Mouse (Mus musculus): Measurements from ENCODE around the gene Patz1. TPM values are rescaled to one million over a fixed set of nuclear protein-coding genes. Genes with fewer than 3 reads are reported as not detected.

Patz1 gene
- polyA plus RNA-seq, 1 experiment = 29.6 TPM

- Histone ChIP-seq H3K36me3 (ENCODE audit: control insufficient read depth, insufficient read depth) (peaks cover 38% of the 10 kb centered on the region), H3K79me2 (ENCODE audit: control insufficient read depth, insufficient read depth) (peaks cover 58% of the 10 kb centered on the region), H3K27me3 (ENCODE audit: control insufficient read depth, insufficient read depth, insufficient read length) (no peaks in the 10 kb centered on the region), H3ac (ENCODE audit: control insufficient read depth, insufficient read length, low read depth) (peak overlapping the region; percentile 84), H3K4me3 (ENCODE audit: insufficient read depth, poor library complexity, severe bottlenecking) (peak overlapping the region; percentile 96), H3K79me3 (ENCODE audit: low read depth) (peaks cover 32% of the 10 kb centered on the region)
- TF ChIP-seq MYOG (IDR thresholded peaks at IDR 0.05; ENCODE audit: control insufficient read depth, extremely low read depth, insufficient read length) (no peak), CTCF (IDR thresholded peaks at IDR 0.05; ENCODE audit: control insufficient read depth, insufficient read depth, insufficient read length) (no peak), MYOD1 (IDR thresholded peaks at IDR 0.05; ENCODE audit: control insufficient read depth, insufficient read length, low read depth) (no peak), FOSL1 (IDR thresholded peaks at IDR 0.05; ENCODE audit: insufficient read depth, low read length, poor library complexity, severe bottlenecking) (no peak), MAX (IDR thresholded peaks at IDR 0.05) (no peak), CEBPB (IDR thresholded peaks at IDR 0.05; ENCODE audit: low read depth) (no peak), USF1 (IDR thresholded peaks at IDR 0.05; ENCODE audit: low read depth) (no peak)
These were observed 23.2 kb upstream of the Patz1 start for GRCm38 (mm10) chr11:3265291-3266078.

- TF ChIP-seq CTCF (IDR thresholded peaks at IDR 0.05; ENCODE audit: control insufficient read depth, insufficient read depth, insufficient read length) (no peak), FOSL1 (IDR thresholded peaks at IDR 0.05; ENCODE audit: insufficient read depth, low read length, poor library complexity, severe bottlenecking) (no peak), MAX (IDR thresholded peaks at IDR 0.05) (peak; percentile 68)
- Histone ChIP-seq H3K27me3 (ENCODE audit: control insufficient read depth, insufficient read depth, insufficient read length) (no peaks in the 10 kb centered on the region), H3ac (ENCODE audit: control insufficient read depth, insufficient read length, low read depth) (peak within 1 kb of the TSS; percentile 85), H3K36me3 (ENCODE audit: control insufficient read depth, insufficient read depth) (peaks cover 33% of the 10 kb centered on the region), H3K79me2 (ENCODE audit: control insufficient read depth, insufficient read depth) (peaks cover 56% of the 10 kb centered on the region), H3K4me3 (ENCODE audit: insufficient read depth, poor library complexity, severe bottlenecking) (peak within 1 kb of the TSS; percentile 96), H3K79me3 (ENCODE audit: low read depth) (peaks cover 32% of the 10 kb centered on the region)
These were observed 22.5 kb upstream of the Patz1 start, which contains the start of gene Drg1 for GRCm38 (mm10) chr11:3266079-3266685. Drg1 (minus strand) TSS chr11:3266415.

DNA sequence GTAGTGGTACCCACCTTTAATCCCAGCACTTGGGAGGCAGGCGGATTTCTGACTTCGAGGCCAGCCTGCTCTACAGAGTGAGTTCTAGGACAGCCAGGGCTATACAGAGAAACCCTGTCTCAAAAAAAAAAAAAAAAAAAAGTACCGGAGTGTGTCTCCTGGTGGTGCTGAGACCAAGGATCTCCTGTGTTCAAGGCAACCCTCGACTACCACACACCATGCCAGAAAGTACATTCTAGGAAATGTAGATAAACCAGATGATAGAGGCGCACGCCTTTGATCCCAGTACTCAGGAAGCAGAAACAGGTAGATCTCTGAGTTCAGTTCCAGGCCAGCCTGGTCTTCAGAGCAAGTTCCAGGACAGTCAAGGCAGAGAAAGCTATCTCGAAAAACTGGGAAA lies 21.5 kb upstream of the Patz1 start:
- H3K4me3 ChIP-seq (ENCODE audit: insufficient read depth, poor library complexity, severe bottlenecking) = peak overlapping the region; percentile 96
- no peaks in the 10 kb centered on the region for H3K27me3 ChIP-seq (ENCODE audit: control insufficient read depth, insufficient read depth, insufficient read length)
- no peak overlapping the region for H3ac ChIP-seq (ENCODE audit: control insufficient read depth, insufficient read length, low read depth)
- peaks cover 49% of the 10 kb centered on the region for H3K79me2 ChIP-seq (ENCODE audit: control insufficient read depth, insufficient read depth)
- H3K36me3 ChIP-seq (ENCODE audit: control insufficient read depth, insufficient read depth) = peaks cover 23% of the 10 kb centered on the region
- peaks cover 32% of the 10 kb centered on the region for H3K79me3 ChIP-seq (ENCODE audit: low read depth)
- TF ChIP-seq MYOG (IDR thresholded peaks at IDR 0.05; ENCODE audit: control insufficient read depth, extremely low read depth, insufficient read length) (no peak), USF1 (IDR thresholded peaks at IDR 0.05; ENCODE audit: low read depth) (no peak), CTCF (IDR thresholded peaks at IDR 0.05; ENCODE audit: control insufficient read depth, insufficient read depth, insufficient read length) (no peak), FOSL1 (IDR thresholded peaks at IDR 0.05; ENCODE audit: insufficient read depth, low read length, poor library complexity, severe bottlenecking) (no peak), MYOD1 (IDR thresholded peaks at IDR 0.05; ENCODE audit: control insufficient read depth, insufficient read length, low read depth) (no peak), CEBPB (IDR thresholded peaks at IDR 0.05; ENCODE audit: low read depth) (no peak), MAX (IDR thresholded peaks at IDR 0.05) (no peak)

- Histone ChIP-seq H3K79me2 (ENCODE audit: control insufficient read depth, insufficient read depth) (peaks cover 27% of the 10 kb centered on the region), H3ac (ENCODE audit: control insufficient read depth, insufficient read length, low read depth) (no peak overlapping the region), H3K79me3 (ENCODE audit: low read depth) (peaks cover 16% of the 10 kb centered on the region), H3K27me3 (ENCODE audit: control insufficient read depth, insufficient read depth, insufficient read length) (no peaks in the 10 kb centered on the region), H3K4me3 (ENCODE audit: insufficient read depth, poor library complexity, severe bottlenecking) (no peak overlapping the region), H3K36me3 (ENCODE audit: control insufficient read depth, insufficient read depth) (peaks cover 2% of the 10 kb centered on the region)
- TF ChIP-seq MYOG (IDR thresholded peaks at IDR 0.05; ENCODE audit: control insufficient read depth, extremely low read depth, insufficient read length) (no peak), CEBPB (IDR thresholded peaks at IDR 0.05; ENCODE audit: low read depth) (no peak), CTCF (IDR thresholded peaks at IDR 0.05; ENCODE audit: control insufficient read depth, insufficient read depth, insufficient read length) (no peak), USF1 (IDR thresholded peaks at IDR 0.05; ENCODE audit: low read depth) (no peak), MYOD1 (IDR thresholded peaks at IDR 0.05; ENCODE audit: control insufficient read depth, insufficient read length, low read depth) (no peak), FOSL1 (IDR thresholded peaks at IDR 0.05; ENCODE audit: insufficient read depth, low read length, poor library complexity, severe bottlenecking) (no peak), MAX (IDR thresholded peaks at IDR 0.05) (no peak)
These were observed 19.4 kb upstream of the Patz1 start for GRCm38 (mm10) chr11:3269241-3269640.

GRCm38 (mm10) chr11:3278351-3278750 lies 10.3 kb upstream of the Patz1 start:
- no peak for TF ChIP-seq MYOG (IDR thresholded peaks at IDR 0.05; ENCODE audit: control insufficient read depth, extremely low read depth, insufficient read length)
- no peak for TF ChIP-seq CEBPB (IDR thresholded peaks at IDR 0.05; ENCODE audit: low read depth)
- TF ChIP-seq MAX (IDR thresholded peaks at IDR 0.05) = no peak
- no peak for TF ChIP-seq FOSL1 (IDR thresholded peaks at IDR 0.05; ENCODE audit: insufficient read depth, low read length, poor library complexity, severe bottlenecking)
- TF ChIP-seq USF1 (IDR thresholded peaks at IDR 0.05; ENCODE audit: low read depth) = no peak
- TF ChIP-seq CTCF (IDR thresholded peaks at IDR 0.05; ENCODE audit: control insufficient read depth, insufficient read depth, insufficient read length) = no peak
- no peak for TF ChIP-seq MYOD1 (IDR thresholded peaks at IDR 0.05; ENCODE audit: control insufficient read depth, insufficient read length, low read depth)
- H3K4me3 ChIP-seq (ENCODE audit: insufficient read depth, poor library complexity, severe bottlenecking) = no peak overlapping the region
- H3K36me3 ChIP-seq (ENCODE audit: control insufficient read depth, insufficient read depth) = no peaks in the 10 kb centered on the region
- H3K27me3 ChIP-seq (ENCODE audit: control insufficient read depth, insufficient read depth, insufficient read length) = no peaks in the 10 kb centered on the region
- no peaks in the 10 kb centered on the region for H3K79me3 ChIP-seq (ENCODE audit: low read depth)
- H3K79me2 ChIP-seq (ENCODE audit: control insufficient read depth, insufficient read depth) = no peaks in the 10 kb centered on the region
- H3ac ChIP-seq (ENCODE audit: control insufficient read depth, insufficient read length, low read depth) = no peak overlapping the region

Data from C2C12 (cell line).